Mouse (Mus musculus): ENCODE results near the gene Lad1.

DNA sequence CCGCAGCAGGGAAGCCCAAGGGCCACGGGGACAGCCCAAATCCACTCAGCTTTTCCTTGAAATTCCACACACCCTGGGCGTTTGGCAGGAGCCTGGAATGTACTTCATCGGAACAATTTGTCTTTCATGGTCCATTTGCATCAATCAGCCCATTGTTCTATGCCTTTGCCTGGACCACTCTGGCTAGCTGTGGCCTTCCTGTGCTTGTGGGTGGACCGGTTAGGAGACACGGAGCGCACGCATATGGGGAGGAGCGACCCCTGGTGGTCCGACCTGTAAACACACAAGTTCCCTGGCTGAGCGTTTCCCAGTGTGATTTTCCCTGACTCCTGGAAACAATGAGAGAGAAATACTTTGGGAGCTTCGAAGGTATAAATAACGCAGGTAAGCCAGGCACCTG lies 37.2 kb upstream of the Lad1 start:
- TF ChIP-seq EP300 (optimal IDR thresholded peaks at IDR 0.05) = no peak
- TF ChIP-seq CTCF (IDR thresholded peaks at IDR 0.05; ENCODE audit: low read depth) = peak; percentile 97
